Mouse (Mus musculus) limb, embryonic 14.5 days (tissue): ENCODE measurements around the gene Tmem178b. TPM values are rescaled to one million over a fixed set of nuclear protein-coding genes. Genes with fewer than 3 reads are reported as not detected.

Experiments used
- ATAC-seq: fragments of 200-750 bp; cut with Nextera tagmentation; 2 replicates; pipeline ENCODE4 v1.8.0; 2017; ENCODE audit warnings: low read depth, moderate number of reproducible peaks, moderate TSS enrichment; ENCODE audit not compliant: low FRiP score
- DNase-seq: peaks from one replicate; pipeline ENCODE4 v3.0.0-alpha.2; 2015; ENCODE audit warnings: low spot score
- H3K27ac ChIP-seq: fragments of 300-500 bp; sonication (generic); replicated peaks from 2 replicates; pipeline ENCODE4 v1.5.1; 2014; ENCODE audit warnings: low read depth, mild to moderate bottlenecking, low read length, moderate library complexity, mixed read lengths
- H3K27me3 ChIP-seq: fragments of 300-500 bp; sonication (generic); 2 replicates; pipeline ENCODE4 v1.6.1; 2014; ENCODE audit warnings: low read length, mixed read lengths; ENCODE audit not compliant: control insufficient read depth, insufficient read depth
- H3K36me3 ChIP-seq: fragments of 300-500 bp; sonication (generic); 2 replicates; pipeline ENCODE4 v1.6.1; 2014; ENCODE audit warnings: mild to moderate bottlenecking, low read length, moderate library complexity, mixed read lengths; ENCODE audit not compliant: control insufficient read depth, insufficient read depth
- H3K4me1 ChIP-seq: fragments of 300-500 bp; sonication (generic); 2 replicates; pipeline ENCODE4 v1.6.1; 2014; ENCODE audit warnings: antibody characterized with exemption, low read length, mixed read lengths; ENCODE audit not compliant: control insufficient read depth, insufficient read depth
- H3K4me2 ChIP-seq: fragments of 300-500 bp; sonication (generic); replicated peaks from 2 replicates; pipeline ENCODE4 v1.6.1; 2014; ENCODE audit warnings: low read depth, mild to moderate bottlenecking, low read length, moderate library complexity; ENCODE audit not compliant: severe bottlenecking
- H3K4me3 ChIP-seq: fragments of 300-500 bp; sonication (generic); replicated peaks from 2 replicates; pipeline ENCODE4 v1.5.1; 2014; ENCODE audit warnings: low read length
- H3K9ac ChIP-seq: fragments of 300-500 bp; sonication (generic); 2 replicates; pipeline ENCODE4 v1.6.1; 2014; ENCODE audit warnings: mild to moderate bottlenecking, low read depth, low read length, moderate library complexity; ENCODE audit not compliant: severe bottlenecking
- H3K9me3 ChIP-seq: fragments of 300-500 bp; sonication (generic); 2 replicates; pipeline ENCODE4 v1.6.1; 2016; ENCODE audit warnings: low read length; ENCODE audit not compliant: control insufficient read depth
- POLR2A ChIP-seq: fragments of 200-500 bp; IDR thresholded peaks from 2 replicates; pipeline ENCODE4 v1.8.0; 2012; ENCODE audit warnings: inconsistent platforms, mild to moderate bottlenecking, moderate library complexity, borderline replicate concordance; ENCODE audit not compliant: insufficient read depth, insufficient read length; ENCODE audit errors: extremely low read depth
- WGBS: fragments of 180-500 bp; shearing (Covaris S2); extraction: QIAGEN DNeasy Blood & Tissue Kit; methylation state at CpG from one replicate; pipeline ENCODE4 v1.1.7; 2014; 5-methylcytosine and 5-hydroxymethylcytosine counted together
- polyA plus RNA-seq, 2 experiments: library from polyadenylated mRNA; depleted of rRNA in 1 of 2; stranded (reverse) in 1 of 2; unstranded in 1 of 2; fragments of >200 nt; fragmentation: Nextera tagmentation in 1 of 2; extraction: Ambion mirVana in 1 of 2; gene quantifications; 2 replicates each; pipeline versions ENCODE4 v1.2.1 to v1.2.3; 2012 to 2014

Gene Tmem178b
- polyA plus RNA-seq, 2 experiments, result 1.2 to 2.3 TPM

DNA sequence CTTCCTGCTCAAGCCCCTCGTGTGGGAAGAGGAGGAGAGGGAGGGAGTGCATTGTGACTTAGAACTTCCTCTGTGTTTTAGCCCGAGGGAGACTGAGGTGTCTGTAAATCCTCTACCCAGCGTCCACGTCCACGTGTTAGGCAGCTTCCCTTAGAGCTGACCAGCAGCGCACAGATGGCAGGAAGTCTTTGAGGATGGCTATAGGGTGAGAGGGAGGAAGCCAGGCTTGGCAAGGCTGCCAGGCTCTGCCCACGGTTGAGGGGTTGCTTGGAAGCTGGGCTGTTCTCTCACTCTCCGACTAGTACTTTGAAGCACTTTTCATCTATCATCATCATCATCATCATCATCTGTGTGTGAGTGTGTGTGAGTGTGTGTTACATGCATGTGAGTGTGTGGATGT is 41.9 kb downstream of the Tmem178b start:
- DNase-seq (no peak), ATAC-seq (no peak)
- no peak for TF ChIP-seq POLR2A
- H3K4me1 ChIP-seq, result no peaks in the 10 kb centered on the region
- no peaks in the 10 kb centered on the region for H3K36me3 ChIP-seq
- H3K4me2 ChIP-seq, result no peak overlapping the region
- no peaks in the 10 kb centered on the region for H3K9me3 ChIP-seq
- H3K27me3 ChIP-seq, result no peaks in the 10 kb centered on the region
- H3K27ac ChIP-seq, result no peak overlapping the region
- no peak overlapping the region for H3K4me3 ChIP-seq
- 36% methylated on average over 8 of the region's 8 CpGs for WGBS
- H3K9ac ChIP-seq, result no peak overlapping the region

DNA sequence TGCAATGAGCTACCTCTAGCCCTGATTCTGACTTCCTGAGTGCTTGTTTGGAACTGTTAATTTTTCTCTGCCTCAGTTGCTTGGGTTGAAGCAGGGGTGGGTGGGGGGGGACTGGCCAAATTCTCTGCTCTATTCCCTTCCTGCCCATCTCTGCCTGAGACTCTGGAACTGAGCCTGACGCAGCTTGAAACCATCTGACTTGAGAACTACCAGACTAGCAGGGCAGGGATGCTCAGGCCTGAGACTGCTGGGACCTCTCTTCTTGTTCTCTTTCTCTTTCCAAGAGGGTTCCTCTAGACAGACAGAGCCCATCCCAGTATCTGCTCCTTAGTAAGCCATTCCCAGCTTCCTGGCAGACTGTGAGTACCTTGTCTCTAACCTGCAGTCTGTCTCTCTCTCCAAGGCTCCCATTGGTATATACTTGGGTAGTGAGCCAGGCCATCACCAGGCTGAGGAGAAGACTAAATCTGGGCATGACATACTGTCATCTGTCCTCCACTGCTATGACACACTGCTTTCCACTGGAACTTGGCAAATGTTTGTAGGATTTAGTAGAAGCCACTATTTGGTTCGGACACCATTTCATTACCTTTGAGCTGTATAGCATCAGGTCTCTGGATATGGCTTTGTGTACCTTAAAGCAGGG is 42.7 kb downstream of the Tmem178b start:
- Histone ChIP-seq H3K36me3 (no peaks in the 10 kb centered on the region), H3K27ac (no peak overlapping the region), H3K27me3 (no peaks in the 10 kb centered on the region), H3K4me1 (no peaks in the 10 kb centered on the region), H3K4me3 (no peak overlapping the region), H3K4me2 (no peak overlapping the region), H3K9ac (no peak overlapping the region), H3K9me3 (no peaks in the 10 kb centered on the region)
- no peak for DNase-seq
- 87% methylated on average over 2 of the region's 2 CpGs for WGBS
- ATAC-seq, result no peak
- TF ChIP-seq POLR2A, result no peak

DNA sequence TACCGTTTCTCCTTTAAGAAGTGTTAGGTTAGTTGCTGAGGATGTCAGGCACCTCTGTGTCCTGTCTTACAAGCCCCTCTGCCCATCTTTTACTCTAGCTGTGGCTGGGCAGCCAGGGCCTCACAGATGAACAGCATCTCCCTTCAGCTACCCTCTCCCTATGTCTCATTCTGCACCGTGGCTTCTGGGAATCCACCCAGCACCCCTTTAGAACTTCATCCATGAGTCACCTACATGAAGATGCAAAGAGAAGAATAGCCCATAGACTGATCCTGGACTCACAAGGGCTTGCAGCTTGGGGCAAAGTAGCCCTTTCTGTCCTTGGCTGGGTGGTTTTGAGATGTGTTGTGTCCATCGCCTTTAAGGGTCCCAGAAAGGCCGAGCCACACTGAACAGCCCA is 43.4 kb downstream of the Tmem178b start:
- no peak for DNase-seq

GRCm38 (mm10) chr6:39917242-39917641 is 44.2 kb downstream of the Tmem178b start:
- Histone ChIP-seq H3K9ac (no peak overlapping the region), H3K4me2 (no peak overlapping the region), H3K27me3 (no peaks in the 10 kb centered on the region), H3K9me3 (no peaks in the 10 kb centered on the region), H3K36me3 (no peaks in the 10 kb centered on the region), H3K4me1 (no peaks in the 10 kb centered on the region), H3K27ac (no peak overlapping the region), H3K4me3 (no peak overlapping the region)
- no peak for TF ChIP-seq POLR2A
- DNase-seq (no peak), ATAC-seq (no peak)
- WGBS, result 67% methylated on average over 8 of the region's 8 CpGs

More for the DNA sequence above, 43.4 kb downstream of the Tmem178b start:
- Histone ChIP-seq H3K4me1 (no peaks in the 10 kb centered on the region), H3K4me3 (no peak overlapping the region), H3K4me2 (no peak overlapping the region), H3K9ac (no peak overlapping the region), H3K27ac (no peak overlapping the region), H3K36me3 (no peaks in the 10 kb centered on the region), H3K27me3 (no peaks in the 10 kb centered on the region), H3K9me3 (no peaks in the 10 kb centered on the region)
- no peak for ATAC-seq
- WGBS, result 88% methylated on average over 4 of the region's 4 CpGs
- no peak for TF ChIP-seq POLR2A

- TF ChIP-seq POLR2A, result no peak
- H3K4me3 ChIP-seq, result no peak overlapping the region
- no peak overlapping the region for H3K4me2 ChIP-seq
- no peaks in the 10 kb centered on the region for H3K4me1 ChIP-seq
- H3K9ac ChIP-seq, result no peak overlapping the region
- no peaks in the 10 kb centered on the region for H3K36me3 ChIP-seq
- DNase-seq (no peak), ATAC-seq (no peak)
- 93% methylated on average over 6 of the region's 6 CpGs for WGBS
- H3K27me3 ChIP-seq, result no peaks in the 10 kb centered on the region
- H3K9me3 ChIP-seq, result no peaks in the 10 kb centered on the region
- H3K27ac ChIP-seq, result no peak overlapping the region
Measured at GRCm38 (mm10) chr6:39917729-39918128, 44.7 kb downstream of the Tmem178b start.
